Mouse (Mus musculus) kidney, adult 2 months (tissue): ENCODE results near the gene Cfap74.

Experiments
- CTCF ChIP-seq: fragments of 200-500 bp; conservative IDR thresholded peaks from 2 replicates; pipeline ENCODE4 v1.5.1; 2011; ENCODE audit warnings: low read depth, mild to moderate bottlenecking, control low read depth, low read length, moderate library complexity, mixed read lengths; ENCODE audit not compliant: insufficient read depth, insufficient read length
- POLR2A ChIP-seq: fragments of 200-500 bp; IDR thresholded peaks from one replicate; pipeline ENCODE4 v1.6.1; 2011; ENCODE audit warnings: low read depth, low read length, control low read depth

DNA sequence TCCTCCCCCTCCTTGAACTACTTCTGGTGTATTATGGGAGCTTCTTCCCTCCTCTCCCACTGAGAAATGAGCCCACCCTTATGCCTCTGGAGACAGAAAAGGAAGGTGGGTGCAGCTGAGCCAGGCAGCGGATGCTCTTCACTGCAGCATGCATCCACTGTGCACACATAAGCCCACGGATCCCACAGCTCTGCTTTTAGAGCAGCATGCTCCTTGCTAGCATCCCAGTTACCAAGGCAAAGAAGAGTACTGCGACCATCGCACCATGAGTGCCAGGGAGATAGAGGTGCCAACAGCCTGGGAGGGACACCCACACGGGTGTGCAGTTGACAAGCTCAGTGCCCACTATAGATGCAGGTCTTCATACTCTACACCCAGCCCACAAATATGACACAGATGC, 13.5 kb upstream of the Cfap74 start:
- TF ChIP-seq CTCF (no peak), POLR2A (no peak)
